Mouse (Mus musculus) cerebellum, adult 9-10 months (tissue): ENCODE measurements at regions not wholly inside any gene's neighbourhood (a gene's known extent, or its start where the extent isn't known, plus 50 kb on each side); places are given as distances from the start of the nearest gene placed in this dataset.
A peak's percentile ranks its signal among the peaks of the same experiment; 100 is the strongest.
"Not testable (repeated sequence)": the region's sequence is repeated elsewhere in the genome, so short reads cannot be mapped to it uniquely, and the experiment has no call there.

Experiments
- DNase-seq: peaks from one replicate; pipeline ENCODE4 v3.0.0; 2022

- peak; percentile 4 for DNase-seq
Measured at GRCm38 (mm10) chr12:63805458-63805857, 669.0 kb downstream of the Fscb start.

- DNase-seq = no peak
Measured at GRCm38 (mm10) chr12:63804008-63804407, 670.5 kb downstream of the Fscb start.

GRCm38 (mm10) chr12:63791667-63792066 is 682.8 kb downstream of the Fscb start:
- DNase-seq = no peak

- no peak for DNase-seq
Measured at GRCm38 (mm10) chr12:63777874-63778273, 696.6 kb downstream of the Fscb start.

- DNase-seq = not testable (repeated sequence)
Measured at GRCm38 (mm10) chr12:63761073-63761472, 713.4 kb downstream of the Fscb start.
